In the genomic region with DNA sequence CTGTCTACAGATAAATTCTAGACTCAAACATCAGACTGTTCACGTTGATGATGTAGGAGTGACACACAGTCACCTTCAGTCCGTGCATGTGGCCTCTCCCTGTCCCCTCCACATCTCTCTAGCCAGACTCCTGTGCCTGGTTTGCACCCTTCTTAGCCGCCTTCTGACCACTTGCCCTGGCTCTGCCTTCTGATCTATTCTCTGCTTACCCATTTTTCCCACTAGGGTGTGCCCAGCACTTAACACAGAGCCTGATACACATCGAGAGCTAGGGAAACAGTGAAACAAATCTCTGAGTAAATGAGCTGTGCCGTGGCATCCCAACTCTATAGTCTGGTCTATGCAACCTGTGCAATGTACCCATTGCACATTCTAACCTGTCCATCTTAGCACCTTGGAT, we compare ENCODE assay signal across 12 mouse cellular contexts.
DNase-seq lines count a peak whose midpoint lies in the region; ATAC-seq and TF ChIP-seq lines count a peak whose summit lies in the region.
"Had no signal": no experiment of that assay in that cellular context is flagged by ENCODE, and none has a peak within 500 bp of the region (broad histone marks: within the 10 kb centered on the region; RNA-seq: fewer than 3 reads in every experiment).

No protein-coding gene starts in this region.

- H3K4me3 ChIP-seq in hindbrain, postnatal 0 days (ENCODE audit: low read length): no peak overlapping the region
- H3K4me3 ChIP-seq in hindbrain, embryonic 12.5 days: no peak overlapping the region
- no peak overlapping the region for H3K4me3 ChIP-seq in liver, postnatal 0 days (ENCODE audit: low read depth, low read length)
- H3K4me3 ChIP-seq in liver, embryonic 12.5 days: no peak overlapping the region
- H3K4me3 ChIP-seq in kidney, postnatal 0 days (replicated peaks; ENCODE audit: low read depth, low read length): no peak overlapping the region
- H3K4me3 ChIP-seq in stomach, postnatal 0 days (ENCODE audit: low read depth, low read length): no peak overlapping the region
- H3K4me3 ChIP-seq: embryonic facial prominence, embryonic 15.5 days had no signal

- H3K9me3 ChIP-seq in hindbrain, postnatal 0 days (ENCODE audit: low read length): no peaks in the 10 kb centered on the region
- no peaks in the 10 kb centered on the region for H3K9me3 ChIP-seq in hindbrain, embryonic 12.5 days (replicated peaks)
- H3K9me3 ChIP-seq in liver, postnatal 0 days (ENCODE audit: low read length): no peaks in the 10 kb centered on the region
- H3K9me3 ChIP-seq in liver, embryonic 12.5 days (replicated peaks): no peaks in the 10 kb centered on the region
- H3K9me3 ChIP-seq in kidney, postnatal 0 days (replicated peaks; ENCODE audit: low read length): no peaks in the 10 kb centered on the region
- H3K9me3 ChIP-seq in stomach, postnatal 0 days (ENCODE audit: control insufficient read depth, low read length): no peaks in the 10 kb centered on the region
- H3K9me3 ChIP-seq: embryonic facial prominence, embryonic 15.5 days had no signal

- ATAC-seq in hindbrain, postnatal 0 days: no peak
- ATAC-seq in hindbrain, embryonic 12.5 days (ENCODE audit: low FRiP score): no peak
- ATAC-seq in liver, postnatal 0 days: no peak
- ATAC-seq in liver, embryonic 12.5 days: no peak
- no peak for ATAC-seq in kidney, postnatal 0 days (replicated peaks; ENCODE audit: low FRiP score, low read depth)
- ATAC-seq in stomach, postnatal 0 days (ENCODE audit: low FRiP score, low TSS enrichment): no peak
- ATAC-seq in megakaryocyte-erythroid progenitor cell, adult 5-6 weeks (replicated peaks; ENCODE audit: low FRiP score, low TSS enrichment, poor library complexity, severe bottlenecking): no peak
- ATAC-seq: forebrain, embryonic 16.5 days had no signal

- no peak overlapping the region for H3K9ac ChIP-seq in hindbrain, postnatal 0 days (replicated peaks; ENCODE audit: low read length)
- no peak overlapping the region for H3K9ac ChIP-seq in hindbrain, embryonic 12.5 days
- no peak overlapping the region for H3K9ac ChIP-seq in liver, postnatal 0 days (replicated peaks)
- H3K9ac ChIP-seq in liver, embryonic 12.5 days: no peak overlapping the region
- H3K9ac ChIP-seq in kidney, postnatal 0 days (ENCODE audit: low read depth, low read length): no peak overlapping the region
- H3K9ac ChIP-seq in stomach, postnatal 0 days (ENCODE audit: low read length): no peak overlapping the region
- H3K9ac ChIP-seq: embryonic facial prominence, embryonic 15.5 days had no signal

- H3K36me3 ChIP-seq in hindbrain, postnatal 0 days (ENCODE audit: insufficient read depth, low read length): no peaks in the 10 kb centered on the region
- no peaks in the 10 kb centered on the region for H3K36me3 ChIP-seq in hindbrain, embryonic 12.5 days
- H3K36me3 ChIP-seq in liver, postnatal 0 days (replicated peaks; ENCODE audit: insufficient read depth, low read length): no peaks in the 10 kb centered on the region
- H3K36me3 ChIP-seq in liver, embryonic 12.5 days: no peaks in the 10 kb centered on the region
- H3K36me3 ChIP-seq in kidney, postnatal 0 days (ENCODE audit: insufficient read depth, low read length): no peaks in the 10 kb centered on the region
- no peaks in the 10 kb centered on the region for H3K36me3 ChIP-seq in stomach, postnatal 0 days (ENCODE audit: control insufficient read depth, insufficient read depth, low read length)
- H3K36me3 ChIP-seq: embryonic facial prominence, embryonic 15.5 days had no signal

- no peaks in the 10 kb centered on the region for H3K27me3 ChIP-seq in hindbrain, postnatal 0 days (ENCODE audit: insufficient read depth, low read length)
- H3K27me3 ChIP-seq in hindbrain, embryonic 12.5 days: peaks cover 3% of the 10 kb centered on the region; the same call in 1 of the 2 replicates
- H3K27me3 ChIP-seq in liver, postnatal 0 days (ENCODE audit: insufficient read depth, low read length): no peaks in the 10 kb centered on the region
- H3K27me3 ChIP-seq in liver, embryonic 12.5 days (replicated peaks): peaks cover 32% of the 10 kb centered on the region
- no peaks in the 10 kb centered on the region for H3K27me3 ChIP-seq in kidney, postnatal 0 days (ENCODE audit: insufficient read depth, low read length)
- H3K27me3 ChIP-seq in stomach, postnatal 0 days (ENCODE audit: control insufficient read depth, insufficient read depth, low read length): no peaks in the 10 kb centered on the region
- H3K27me3 ChIP-seq: embryonic facial prominence, embryonic 15.5 days had no signal

- 54% methylated on average over 5 of the region's 5 CpGs for WGBS in hindbrain, postnatal 0 days
- whole genome bisulfite sequencing in hindbrain, embryonic 12.5 days: 70% methylated on average over 5 of the region's 5 CpGs
- 33% methylated on average over 5 of the region's 5 CpGs for WGBS in liver, postnatal 0 days (ENCODE audit: insufficient replicate concordance)
- 46% methylated on average over 5 of the region's 5 CpGs for WGBS in liver, embryonic 12.5 days (ENCODE audit: insufficient replicate concordance)
- WGBS in kidney, postnatal 0 days: 40% methylated on average over 5 of the region's 5 CpGs
- WGBS in stomach, postnatal 0 days: 48% methylated on average over 5 of the region's 5 CpGs

- H3K4me2 ChIP-seq in hindbrain, postnatal 0 days (ENCODE audit: low read depth, low read length): no peak overlapping the region
- H3K4me2 ChIP-seq in hindbrain, embryonic 12.5 days (replicated peaks): no peak overlapping the region
- H3K4me2 ChIP-seq in liver, postnatal 0 days (ENCODE audit: low read depth, low read length): no peak overlapping the region
- no peak overlapping the region for H3K4me2 ChIP-seq in liver, embryonic 12.5 days
- no peak overlapping the region for H3K4me2 ChIP-seq in kidney, postnatal 0 days (ENCODE audit: low read length)
- no peak overlapping the region for H3K4me2 ChIP-seq in stomach, postnatal 0 days (replicated peaks; ENCODE audit: low read depth)
- H3K4me2 ChIP-seq: embryonic facial prominence, embryonic 15.5 days had no signal

- H3K4me1 ChIP-seq in hindbrain, postnatal 0 days (ENCODE audit: insufficient read depth, low read length): 0 out of 2 replicates have a peak, but pooled peaks cover 3% of the 10 kb centered on the region
- peaks cover 8% of the 10 kb centered on the region; the same call in 1 of the 2 replicates for H3K4me1 ChIP-seq in hindbrain, embryonic 12.5 days
- H3K4me1 ChIP-seq in liver, postnatal 0 days (ENCODE audit: insufficient read depth): no peaks in the 10 kb centered on the region
- 0 out of 2 replicates have a peak, but pooled peaks cover 4% of the 10 kb centered on the region for H3K4me1 ChIP-seq in liver, embryonic 12.5 days
- peaks cover 11% of the 10 kb centered on the region; the same call in 1 of the 2 replicates for H3K4me1 ChIP-seq in kidney, postnatal 0 days (replicated peaks; ENCODE audit: insufficient read depth, low read length)
- no peaks in the 10 kb centered on the region for H3K4me1 ChIP-seq in stomach, postnatal 0 days (replicated peaks; ENCODE audit: control insufficient read depth, insufficient read depth)

- H3K27ac ChIP-seq in hindbrain, postnatal 0 days: no peak overlapping the region
- H3K27ac ChIP-seq in hindbrain, embryonic 12.5 days: no peak overlapping the region
- H3K27ac ChIP-seq in liver, postnatal 0 days (ENCODE audit: low read depth): no peak overlapping the region
- H3K27ac ChIP-seq in liver, embryonic 12.5 days: no peak overlapping the region
- H3K27ac ChIP-seq in kidney, postnatal 0 days: no peak overlapping the region
- no peak overlapping the region for H3K27ac ChIP-seq in stomach, postnatal 0 days (replicated peaks)
- H3K27ac ChIP-seq: embryonic facial prominence, embryonic 15.5 days had no signal

- no peak for TF ChIP-seq EP300 in liver, postnatal 0 days (IDR thresholded peaks at IDR 0.05; ENCODE audit: low read depth)
- no peak for TF ChIP-seq EP300 in stomach, postnatal 0 days (optimal IDR thresholded peaks at IDR 0.05)

- peak; percentile 37; the same call in 1 of the 2 replicates for TF ChIP-seq CTCF in hindbrain, postnatal 0 days (IDR thresholded peaks at IDR 0.05; ENCODE audit: low read depth)
- TF ChIP-seq CTCF in liver, postnatal 0 days (IDR thresholded peaks at IDR 0.05; ENCODE audit: low read depth): peak; percentile 49
- TF ChIP-seq CTCF in kidney, postnatal 0 days (IDR thresholded peaks at IDR 0.05; ENCODE audit: low read depth): peak; percentile 59
- TF ChIP-seq CTCF in stomach, postnatal 0 days (IDR thresholded peaks at IDR 0.05; ENCODE audit: low read depth): peak; percentile 69

- no peak for DNase-seq in hindbrain, postnatal 0 days (ENCODE audit: low spot score)
- no peak for DNase-seq in liver, postnatal 0 days
- DNase-seq in kidney, postnatal 0 days (ENCODE audit: low spot score): no peak
- DNase-seq in stomach, postnatal 0 days (ENCODE audit: low spot score): no peak
- DNase-seq: adrenal gland, adult 8-10 months; gastrocnemius, postnatal 25 days; right cerebral cortex, postnatal 14 days had no signal
